Mouse (Mus musculus) thymus, postnatal 14 days (tissue): ENCODE measurements around the gene Vwa3a.

ENCODE experiments used
- DNase-seq: peaks from one replicate; pipeline ENCODE4 v3.0.0; 2021

Gene Vwa3a

DNA sequence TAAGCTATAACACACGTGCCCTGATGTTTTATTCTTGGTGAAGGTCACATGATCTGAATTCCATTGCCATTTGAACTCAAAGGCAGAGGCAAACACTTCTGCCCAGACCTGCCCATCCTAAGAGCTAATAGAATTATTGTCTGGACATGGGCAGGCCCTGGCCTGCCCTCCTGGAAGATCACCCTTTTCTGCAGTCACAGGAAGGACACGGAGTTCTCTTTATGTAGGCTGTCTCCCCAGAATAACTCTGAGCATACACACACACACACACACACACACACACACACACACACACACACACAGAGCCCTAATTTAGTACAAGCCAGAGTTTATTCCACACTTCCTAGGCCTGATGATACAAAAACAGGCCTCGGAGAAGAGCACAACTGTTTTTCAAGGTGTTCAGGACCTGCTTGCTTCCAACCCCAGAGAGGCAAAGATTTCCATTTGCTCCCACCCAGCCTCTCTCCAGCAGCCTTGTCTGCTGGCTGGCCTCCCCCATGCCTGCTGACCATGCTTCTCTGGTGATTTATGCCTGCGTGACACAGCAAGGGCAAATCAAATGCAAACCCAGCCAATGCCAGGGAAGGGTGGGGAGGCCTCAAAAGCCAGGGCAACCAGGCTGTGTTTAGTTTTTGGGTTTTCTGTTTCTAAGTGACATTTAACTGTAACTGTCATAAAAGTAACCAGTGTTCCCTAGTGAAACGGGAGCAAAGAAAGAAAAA, 99.5 kb downstream of the Vwa3a start:
- DNase-seq: no peak

DNA sequence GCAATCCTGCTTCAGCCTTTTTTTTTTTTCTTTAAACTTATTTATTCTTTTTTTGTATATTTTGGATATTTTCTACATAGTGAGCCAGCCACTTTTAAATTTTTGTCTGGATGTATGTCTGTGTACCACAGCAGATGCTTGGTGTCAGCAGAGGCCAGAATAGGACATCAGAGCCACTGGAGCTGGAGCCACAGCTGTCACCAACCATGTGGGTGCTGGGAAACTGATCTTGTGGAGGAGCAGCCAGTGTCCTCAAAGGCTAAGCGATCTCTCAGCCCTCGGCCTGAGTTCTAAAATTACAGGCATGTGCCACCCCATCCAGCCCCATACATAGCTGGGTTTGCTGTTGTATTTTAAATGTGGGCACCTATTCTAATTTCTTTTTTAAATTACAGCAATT, 100.7 kb downstream of the Vwa3a start:
- no peak for DNase-seq

DNA sequence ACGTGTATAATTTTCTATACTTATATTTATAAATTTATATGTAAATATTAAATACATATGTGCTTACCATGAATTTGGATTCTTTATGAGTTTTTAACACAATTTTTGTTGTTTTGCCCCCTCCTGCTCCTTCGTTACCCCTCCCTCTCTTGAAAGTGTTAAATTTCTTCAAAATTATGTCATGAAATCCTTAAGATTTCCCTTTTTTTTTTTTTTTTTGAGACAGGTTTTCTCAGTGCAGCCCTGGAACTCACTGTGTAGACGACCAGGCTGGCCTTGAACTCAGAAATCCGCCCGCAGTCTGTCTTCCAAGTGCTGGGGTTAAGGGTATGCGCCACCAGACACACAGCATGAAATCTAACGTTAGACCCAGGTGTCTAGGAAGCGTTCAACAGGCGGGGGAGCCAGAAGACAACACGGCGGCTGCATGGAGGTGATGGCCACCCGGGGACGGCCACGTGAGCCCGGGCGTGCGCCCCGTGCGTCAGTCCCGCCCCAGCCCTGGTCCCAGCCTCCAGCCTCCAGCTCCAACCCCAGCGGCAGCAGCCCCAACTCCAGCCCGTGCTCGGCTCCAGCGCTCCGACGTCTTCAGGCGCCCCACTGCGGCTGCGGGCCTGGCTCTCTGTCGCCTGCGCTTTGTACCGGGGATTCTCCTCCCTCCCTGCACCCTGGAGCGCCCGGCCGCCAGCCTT, 103.4 kb downstream of the Vwa3a start, which contains the start of gene Eef2k:
Eef2k (plus strand) TSS at position 487 of the 692 bp plus-strand sequence.
- DNase-seq: peak; percentile 89

DNA sequence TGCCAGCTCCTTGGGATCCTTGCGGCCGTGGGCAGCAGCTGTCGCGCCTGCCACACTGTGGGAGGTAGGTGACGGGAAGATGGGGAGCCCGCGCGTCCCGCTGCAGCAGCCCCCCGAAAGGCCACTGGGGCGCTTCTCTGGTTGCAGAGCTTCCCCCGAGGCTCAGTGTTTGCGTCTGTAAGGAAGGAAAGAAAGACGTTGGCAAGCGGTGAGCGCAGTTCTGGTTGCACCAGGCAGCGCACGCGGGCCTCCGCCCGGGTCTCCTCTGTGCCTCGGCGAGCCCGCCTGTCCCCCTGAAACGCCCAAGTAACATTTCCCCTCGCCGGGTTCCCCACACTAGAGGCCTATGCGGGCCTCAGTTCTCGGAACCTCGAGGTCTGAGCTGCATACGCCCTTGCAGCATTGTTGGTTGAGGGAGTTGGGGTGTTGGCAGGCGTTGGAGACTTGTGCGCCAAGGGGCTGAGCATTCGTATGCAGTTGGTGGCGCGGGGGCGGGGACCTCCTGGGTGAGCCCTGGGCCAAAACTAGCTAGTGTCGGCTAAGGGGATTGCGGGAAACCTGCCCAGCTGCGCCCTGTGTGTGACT, 104.0 kb downstream of the Vwa3a start:
- peak; percentile 87 for DNase-seq

DNA sequence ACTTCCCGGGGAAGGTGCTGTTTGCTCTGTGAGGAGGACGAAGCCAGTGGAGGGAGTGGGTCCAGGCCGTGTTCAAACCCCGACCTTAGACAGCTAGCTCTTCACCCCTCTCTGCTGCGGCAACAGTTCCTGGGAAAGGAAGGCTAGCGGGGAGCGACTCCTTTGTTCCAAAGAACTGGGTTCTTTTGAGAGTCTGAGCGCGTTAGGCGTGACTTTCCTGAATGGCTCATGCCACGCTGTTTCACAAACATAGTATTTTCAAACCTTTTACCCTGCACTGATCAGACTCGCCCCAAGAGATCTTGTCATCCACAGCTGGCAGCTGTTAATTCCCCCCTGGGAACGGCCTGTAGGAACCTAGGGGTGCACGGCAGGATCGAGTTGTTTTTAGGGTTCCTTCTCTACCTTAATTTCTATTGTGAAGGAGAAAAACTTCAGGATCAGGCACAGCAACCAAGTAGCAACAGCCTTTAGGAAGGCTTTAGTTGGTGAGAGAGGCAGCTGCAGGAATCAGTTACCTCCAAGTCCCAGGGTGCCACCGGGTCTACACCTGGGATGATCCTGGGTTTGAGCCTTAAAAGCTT, 104.8 kb downstream of the Vwa3a start:
- DNase-seq: peak; percentile 37

DNA sequence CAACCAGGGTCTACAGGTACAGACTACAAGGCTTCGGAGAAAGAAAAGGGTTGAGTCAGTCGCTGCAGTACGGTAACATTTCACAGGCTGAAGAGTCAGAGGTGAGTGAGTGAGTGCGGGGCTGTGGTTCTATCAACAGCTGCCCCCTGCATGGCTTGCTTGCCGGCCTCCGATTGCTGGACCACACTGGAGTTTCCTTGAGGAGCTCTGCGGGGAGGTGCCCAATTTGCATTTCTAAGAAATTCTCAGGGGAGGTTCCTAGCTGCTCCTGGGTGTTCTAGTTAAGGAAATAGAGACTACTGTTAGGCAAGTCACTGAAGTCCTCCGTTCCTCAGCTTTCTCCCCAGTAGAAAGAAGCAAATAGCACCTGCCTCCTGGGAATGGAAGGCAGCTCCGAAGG, 105.6 kb downstream of the Vwa3a start:
- DNase-seq: no peak

DNA sequence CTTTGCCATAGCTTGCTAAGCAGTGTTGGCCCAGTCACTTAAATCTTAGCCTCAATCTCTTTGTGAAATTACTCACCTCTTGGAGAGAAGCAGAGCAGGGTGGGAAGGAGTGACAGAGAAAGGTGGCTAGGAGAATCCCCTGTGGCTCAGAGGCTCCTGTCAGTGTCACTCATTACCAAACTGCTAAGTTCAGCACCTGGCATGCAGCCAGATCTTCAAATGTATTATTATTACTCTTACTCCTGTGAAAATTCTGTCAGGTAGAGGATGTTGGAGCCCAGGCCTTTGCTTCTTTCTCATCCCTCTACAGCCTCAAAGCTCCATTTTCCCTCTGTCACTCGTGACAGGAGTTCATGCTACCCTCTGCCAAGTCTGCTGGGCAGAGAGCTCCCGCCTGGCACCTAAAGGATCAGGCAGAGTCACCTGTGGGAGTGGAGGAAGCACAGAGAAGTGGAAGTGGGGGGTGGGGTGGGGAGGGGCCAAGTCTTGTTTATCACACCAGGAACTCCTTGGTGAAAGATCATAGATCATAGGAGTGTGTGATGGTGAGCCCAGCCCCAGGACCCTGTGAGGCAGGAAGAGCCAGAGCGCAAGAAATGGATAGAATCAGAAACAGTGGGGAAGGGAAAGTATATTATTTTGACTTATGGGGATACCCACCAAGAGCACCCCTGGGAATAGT, 109.9 kb downstream of the Vwa3a start:
- no peak for DNase-seq

GRCm38 (mm10) chr7:120850165-120850564, 111.0 kb downstream of the Vwa3a start:
- DNase-seq: no peak
